Mouse (Mus musculus) C2C12 (cell line): ENCODE measurements at regions not wholly inside any gene's neighbourhood (a gene's known extent, or its start where the extent isn't known, plus 50 kb on each side); places are given as distances from the start of the nearest gene placed in this dataset.

Experiments
- H3K27me3 ChIP-seq: one replicate; pipeline ENCODE4 v1.6.1; 2011; ENCODE audit not compliant: control insufficient read depth, insufficient read depth, insufficient read length
- H3K36me3 ChIP-seq: one replicate; pipeline ENCODE4 v1.6.1; 2011; ENCODE audit not compliant: control insufficient read depth, insufficient read depth
- H3K4me3 ChIP-seq: one replicate; pipeline ENCODE4 v1.5.1; 2011; ENCODE audit warnings: mild to moderate bottlenecking, control low read depth; ENCODE audit not compliant: poor library complexity, insufficient read depth, severe bottlenecking
- H3K79me2 ChIP-seq: one replicate; pipeline ENCODE4 v1.6.1; 2011; ENCODE audit not compliant: control insufficient read depth, insufficient read depth
- H3K79me3 ChIP-seq: one replicate; pipeline ENCODE4 v1.6.1; 2011; ENCODE audit warnings: low read depth, control low read depth
- H3ac ChIP-seq: one replicate; pipeline ENCODE3; 2011; ENCODE audit warnings: low read depth; ENCODE audit not compliant: control insufficient read depth, insufficient read length
- CEBPB ChIP-seq: IDR thresholded peaks from one replicate; pipeline ENCODE4 v1.6.1; 2011; ENCODE audit warnings: low read depth, mild to moderate bottlenecking, control low read depth, moderate library complexity
- CTCF ChIP-seq: IDR thresholded peaks from one replicate; pipeline ENCODE4 v1.5.1; 2011; ENCODE audit not compliant: control insufficient read depth, insufficient read depth, insufficient read length
- FOSL1 ChIP-seq: IDR thresholded peaks from one replicate; pipeline ENCODE4 v1.8.0; 2011; ENCODE audit warnings: mild to moderate bottlenecking, low read length; ENCODE audit not compliant: poor library complexity, insufficient read depth, severe bottlenecking
- MAX ChIP-seq: IDR thresholded peaks from one replicate; pipeline ENCODE4 v1.6.1; 2011; ENCODE audit warnings: mild to moderate bottlenecking, control low read depth
- MYOD1 ChIP-seq: IDR thresholded peaks from one replicate; pipeline ENCODE4 v1.6.1; 2011; ENCODE audit warnings: low read depth; ENCODE audit not compliant: control insufficient read depth, insufficient read length
- MYOG ChIP-seq: IDR thresholded peaks from one replicate; pipeline ENCODE4 v1.6.1; 2011; ENCODE audit not compliant: control insufficient read depth, insufficient read length; ENCODE audit errors: extremely low read depth
- USF1 ChIP-seq: IDR thresholded peaks from one replicate; pipeline ENCODE4 v1.6.1; 2011; ENCODE audit warnings: low read depth, mild to moderate bottlenecking, control low read depth, moderate library complexity

GRCm38 (mm10) chr4:26695964-26696363 lies 349.3 kb upstream of the Manea start:
- Histone ChIP-seq H3ac (no peak overlapping the region), H3K27me3 (no peaks in the 10 kb centered on the region), H3K4me3 (no peak overlapping the region), H3K79me2 (no peaks in the 10 kb centered on the region), H3K36me3 (no peaks in the 10 kb centered on the region), H3K79me3 (no peaks in the 10 kb centered on the region)
- TF ChIP-seq USF1, result no peak
- no peak for TF ChIP-seq FOSL1
- TF ChIP-seq MYOG, result no peak
- no peak for TF ChIP-seq MAX
- no peak for TF ChIP-seq CTCF
- no peak for TF ChIP-seq MYOD1
- no peak for TF ChIP-seq CEBPB
